Mouse (Mus musculus): ENCODE results near the gene 4933405O20Rik.

The 4933405O20Rik gene

GRCm38 (mm10) chr7:50598890-50599289 is at the start of gene 4933405O20Rik:
Gene 4933405O20Rik, plus strand, starts transcription at chr7:50599190.
- no peak for DNase-seq

GRCm38 (mm10) chr7:50549572-50549971 is 49.4 kb upstream of the 4933405O20Rik start:
- peak; percentile 29 for DNase-seq

GRCm38 (mm10) chr7:50551426-50551825 is 47.6 kb upstream of the 4933405O20Rik start:
- DNase-seq: no peak

- no peak for DNase-seq
Measured at GRCm38 (mm10) chr7:50562708-50563107, 36.3 kb upstream of the 4933405O20Rik start.

GRCm38 (mm10) chr7:50573841-50574240 is 25.1 kb upstream of the 4933405O20Rik start:
- no peak for DNase-seq

- no peak for DNase-seq
Measured at GRCm38 (mm10) chr7:50588642-50589424, 10.2 kb upstream of the 4933405O20Rik start.

GRCm38 (mm10) chr7:50614101-50614500 is 15.1 kb downstream of the 4933405O20Rik start:
- no peak for DNase-seq

- DNase-seq: no peak
Measured at GRCm38 (mm10) chr7:50629186-50629585, 30.2 kb downstream of the 4933405O20Rik start.

GRCm38 (mm10) chr7:50633147-50633546 is 34.2 kb downstream of the 4933405O20Rik start:
- no peak for DNase-seq
